ENCODE assay signal across 19 mouse cellular contexts in the genomic region with DNA sequence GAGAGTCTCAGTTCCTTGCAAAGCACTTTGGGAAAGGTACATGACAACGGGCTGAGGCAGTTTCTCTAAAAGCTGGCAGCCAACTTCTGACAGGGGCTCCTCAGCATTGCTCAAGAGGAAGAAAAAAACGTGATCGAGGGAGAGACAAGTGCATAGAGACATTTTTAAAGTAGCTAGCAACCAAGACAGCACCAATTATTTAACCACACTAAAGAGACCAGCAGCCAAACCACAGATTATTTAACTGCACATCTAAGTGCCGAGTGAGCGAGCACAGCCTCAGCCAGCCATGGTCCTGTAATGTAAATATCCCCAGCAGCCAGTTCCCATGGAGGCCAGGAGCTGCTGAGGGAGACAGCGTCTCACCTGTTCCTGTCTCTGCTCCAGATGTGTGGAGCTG. TPM values are rescaled to one million over a fixed set of nuclear protein-coding genes. Genes with fewer than 3 reads are reported as not detected.
DNase-seq lines count a peak whose midpoint lies in the region; ATAC-seq and TF ChIP-seq lines count a peak whose summit lies in the region.
"Had no signal": no experiment of that assay in that cellular context is flagged by ENCODE, and none has a peak within 500 bp of the region (broad histone marks: within the 10 kb centered on the region; RNA-seq: fewer than 3 reads in every experiment).

No protein-coding gene starts in this region.

- H3K9ac ChIP-seq in lung, embryonic 16.5 days (ENCODE audit: low read length) = no peak overlapping the region
- H3K9ac ChIP-seq: heart, embryonic 15.5 days; liver, embryonic 14.5 days had no signal

- no peak for DNase-seq in lung, postnatal 4 days
- no peak for DNase-seq in thymus, postnatal 36 days
- no peak for DNase-seq in gastrocnemius, postnatal 36 days
- DNase-seq: adrenal gland, postnatal 36 days; cerebellum, adult 8-10 months; gastrocnemius, postnatal 14 days; heart, postnatal 4 days; kidney, adult 8-10 months; thymus, postnatal 4 days had no signal

- peak; percentile 54; the same call in 1 of the 2 replicates for ATAC-seq in lung, embryonic 16.5 days (ENCODE audit: low read depth)
- ATAC-seq in common myeloid progenitor, adult 5-6 weeks (replicated peaks; ENCODE audit: low read depth, poor library complexity, severe bottlenecking) = peak; percentile 45; the same call in 1 of the 2 replicates
- ATAC-seq in granulocyte monocyte progenitor cell, adult 5-6 weeks (replicated peaks; ENCODE audit: poor library complexity, severe bottlenecking) = 0 out of 2 replicates have a peak, but pooled peaks have one; percentile 12
- ATAC-seq: forebrain, embryonic 14.5 days; hindbrain, postnatal 0 days; lung, postnatal 0 days had no signal

- H3K27ac ChIP-seq in lung, embryonic 16.5 days (ENCODE audit: low read length) = no peak overlapping the region
- H3K27ac ChIP-seq: heart, embryonic 15.5 days; hindbrain, postnatal 0 days; liver, embryonic 14.5 days had no signal

- H3K4me2 ChIP-seq in lung, embryonic 16.5 days (ENCODE audit: low read depth, low read length) = no peak overlapping the region
- H3K4me2 ChIP-seq in myocyte (ENCODE audit: low read depth) = peak overlapping the region; percentile 50
- H3K4me2 ChIP-seq: heart, embryonic 15.5 days had no signal

- H3K79me2 ChIP-seq in myocyte (ENCODE audit: control insufficient read depth, insufficient read depth) = no peaks in the 10 kb centered on the region

- H3K36me3 ChIP-seq in lung, embryonic 16.5 days (ENCODE audit: control insufficient read depth, insufficient read depth, low read length) = no peaks in the 10 kb centered on the region
- no peaks in the 10 kb centered on the region for H3K36me3 ChIP-seq in myocyte (ENCODE audit: control insufficient read depth, insufficient read depth)
- H3K36me3 ChIP-seq: heart, embryonic 15.5 days had no signal

- H3K4me3 ChIP-seq in lung, embryonic 16.5 days (ENCODE audit: low read length) = no peak overlapping the region
- no peak overlapping the region for H3K4me3 ChIP-seq in myocyte
- H3K4me3 ChIP-seq: heart, embryonic 15.5 days; megakaryocyte, embryonic 14.5 days had no signal

- no peak overlapping the region for H3ac ChIP-seq in myocyte (ENCODE audit: control insufficient read depth, insufficient read length)

- no peaks in the 10 kb centered on the region for H3K9me3 ChIP-seq in lung, embryonic 16.5 days (ENCODE audit: control insufficient read depth, low read length)
- H3K9me3 ChIP-seq: heart, embryonic 15.5 days had no signal

- 9% methylated on average over 6 of the region's 6 CpGs for WGBS in lung, embryonic 16.5 days

- H3K27me3 ChIP-seq in lung, embryonic 16.5 days (ENCODE audit: control insufficient read depth, insufficient read depth, low read depth, low read length) = no peaks in the 10 kb centered on the region
- H3K27me3 ChIP-seq in myocyte (ENCODE audit: control insufficient read depth, insufficient read depth, insufficient read length) = no peaks in the 10 kb centered on the region
- H3K27me3 ChIP-seq: heart, embryonic 15.5 days; megakaryocyte, embryonic 14.5 days had no signal

- H3K4me1 ChIP-seq in lung, embryonic 16.5 days (replicated peaks; ENCODE audit: control insufficient read depth, insufficient read depth, low read length) = peaks cover 7% of the 10 kb centered on the region

- intact Hi-C loops in gastrocnemius, postnatal 36 days (cut with DNase I) = no loop called here

- TF ChIP-seq POLR2A in myocyte (IDR thresholded peaks at IDR 0.05; ENCODE audit: insufficient read length, low read depth) = no peak

TF ChIP-seq in myocyte, 11 proteins besides CTCF, POLR2A, EP300 and RAD21:
- peak in 1 of 3 experiments; percentile 24 for TF ChIP-seq MYOD1 (IDR thresholded peaks at IDR 0.05; ENCODE audit: control insufficient read depth in 1 of 3, insufficient read length in 2 of 3, low read depth in 2 of 3)
- TF ChIP-seq E2F4 (IDR thresholded peaks at IDR 0.05; ENCODE audit: insufficient read depth) = no peak
- TF ChIP-seq CEBPB (IDR thresholded peaks at IDR 0.05; ENCODE audit: insufficient read depth, poor library complexity, severe bottlenecking) = peak; percentile 57; the same call in 1 of the 2 replicates
- no peak for TF ChIP-seq POLR2AphosphoS2 (IDR thresholded peaks at IDR 0.05; ENCODE audit: insufficient read length, low read depth)
- no peak for TF ChIP-seq SRF (IDR thresholded peaks at IDR 0.05; ENCODE audit: control insufficient read depth, insufficient read length, low read depth)

RNA-seq across cellular contexts. Expression of a gene that starts 16.1 kb away (rescaled TPM):
- 11.2 and 12.5 TPM in 2 replicates for polyA plus RNA-seq in lung, embryonic 16.5 days (2015; fragmentation: Nextera tagmentation; extraction: Ambion mirVana)
- not detected in 2 replicates for total RNA-seq in common myeloid progenitor, adult 5-6 weeks (2017)
- not detected in 2 replicates for total RNA-seq in granulocyte monocyte progenitor cell, adult 5-6 weeks (2014; fragmentation: Nextera tagmentation)
- total RNA-seq in granulocyte monocyte progenitor cell, adult 5-6 weeks (2017) = not detected in 2 replicates
- polyA plus RNA-seq in myocyte (2012; fragmentation: generic; extraction: Trizol) = 25.7 TPM
- total RNA-seq in gastrocnemius, postnatal 36 days (2021) = 10 to 100 TPM; 14.6 to 17.4 TPM

Comparison
In these comparisons a context has a peak if more than half of its experiments do, and no peak if none do; other contexts are left out.
1. RNA of a gene that starts 16.1 kb away (total RNA-seq): 14.6 to 17.4 TPM in gastrocnemius, postnatal 36 days; not detected in common myeloid progenitor, adult 5-6 weeks and not detected in granulocyte monocyte progenitor cell, adult 5-6 weeks; every median in the first group is over 10 times any median in the second.
2. Peak in every context shown above with its lines, with median percentiles within 50 percentile points of each other: ATAC-seq.